Mouse (Mus musculus): Measurements from ENCODE around the gene Rorc. TPM values are rescaled to one million over a fixed set of nuclear protein-coding genes. Genes with fewer than 3 reads are reported as not detected.

Gene Rorc
- total and polyA plus RNA-seq, 3 experiments = not detected

GRCm38 (mm10) chr3:94404366-94405054, 31.9 kb downstream of the Rorc start:
- no peaks in the 10 kb centered on the region for H3K4me1 ChIP-seq (ENCODE audit: control insufficient read depth in 1 of 2, insufficient read depth in 2 of 2, low read length in 2 of 2)
- H3K27ac ChIP-seq (ENCODE audit: control insufficient read depth, low read depth, low read length) = no peak overlapping the region
- no peaks in the 10 kb centered on the region for H3K36me3 ChIP-seq (ENCODE audit: control insufficient read depth in 1 of 2, insufficient read depth in 2 of 2, low read length in 2 of 2)
- no peak overlapping the region for H3K4me3 ChIP-seq (ENCODE audit: control insufficient read depth in 1 of 2, insufficient read depth in 1 of 2, low read depth in 2 of 2, low read length in 2 of 2)
- TF ChIP-seq BHLHE40 (IDR thresholded peaks at IDR 0.05; ENCODE audit: borderline replicate concordance, low read depth, low read length) (no peak), CHD2 (IDR thresholded peaks at IDR 0.05; ENCODE audit: low read length) (no peak)
- H3K9me3 ChIP-seq (replicated peaks; ENCODE audit: insufficient read depth, low read length) = no peaks in the 10 kb centered on the region
- DNase-seq (ENCODE audit: low read depth, low spot score) = no peak
- H3K27me3 ChIP-seq (ENCODE audit: control insufficient read depth in 1 of 2, insufficient read depth in 2 of 2, low read length in 2 of 2) = peaks cover 9 to 10% of the 10 kb centered on the region in 2 experiments
- no peaks in the 10 kb centered on the region for H3K79me2 ChIP-seq (ENCODE audit: control insufficient read depth, insufficient read depth, low read length, poor library complexity)
- no peak overlapping the region for H3K9ac ChIP-seq (ENCODE audit: control insufficient read depth, low read depth, low read length, poor library complexity, severe bottlenecking)

- Histone ChIP-seq H3K9me3 (replicated peaks; ENCODE audit: insufficient read depth, low read length) (no peaks in the 10 kb centered on the region), H3K36me3 (ENCODE audit: control insufficient read depth in 1 of 2, insufficient read depth in 2 of 2, low read length in 2 of 2) (no peaks in the 10 kb centered on the region), H3K27me3 (ENCODE audit: control insufficient read depth in 1 of 2, insufficient read depth in 2 of 2, low read length in 2 of 2) (peaks cover 11 to 16% of the 10 kb centered on the region in 2 experiments), H3K27ac (ENCODE audit: control insufficient read depth, low read depth, low read length) (no peak overlapping the region), H3K4me1 (ENCODE audit: control insufficient read depth in 1 of 2, insufficient read depth in 2 of 2, low read length in 2 of 2) (no peaks in the 10 kb centered on the region), H3K9ac (ENCODE audit: control insufficient read depth, low read depth, low read length, poor library complexity, severe bottlenecking) (no peak overlapping the region), H3K79me2 (ENCODE audit: control insufficient read depth, insufficient read depth, low read length, poor library complexity) (no peaks in the 10 kb centered on the region), H3K4me3 (ENCODE audit: control insufficient read depth in 1 of 2, insufficient read depth in 1 of 2, low read depth in 2 of 2, low read length in 2 of 2) (no peak overlapping the region)
- TF ChIP-seq ZC3H11A (IDR thresholded peaks at IDR 0.05; ENCODE audit: low read depth, low read length) (no peak), JUND (IDR thresholded peaks at IDR 0.05; ENCODE audit: low read depth, low read length) (no peak), NRF1 (IDR thresholded peaks at IDR 0.05; ENCODE audit: insufficient read depth, low read depth, low read length, poor library complexity, severe bottlenecking) (no peak), TAL1 (IDR thresholded peaks at IDR 0.05; ENCODE audit: low read length) (no peak), MYB (IDR thresholded peaks at IDR 0.05; ENCODE audit: low read depth, low read length) (no peak), SIN3A (IDR thresholded peaks at IDR 0.05; ENCODE audit: low read length) (no peak), MAX (IDR thresholded peaks at IDR 0.05; ENCODE audit: low read length) (no peak), ZNF384 (IDR thresholded peaks at IDR 0.05; ENCODE audit: low read depth, low read length) (no peak), POLR2AphosphoS5 (IDR thresholded peaks at IDR 0.05; ENCODE audit: borderline replicate concordance, low read depth, low read length) (no peak), BHLHE40 (IDR thresholded peaks at IDR 0.05; ENCODE audit: borderline replicate concordance, low read depth, low read length) (no peak), UBTF (IDR thresholded peaks at IDR 0.05; ENCODE audit: borderline replicate concordance, insufficient read depth, low read depth, low read length) (no peak), HCFC1 (IDR thresholded peaks at IDR 0.05; ENCODE audit: low read depth, low read length) (no peak)
- no peak for DNase-seq (ENCODE audit: low read depth, low spot score)
Observed at GRCm38 (mm10) chr3:94405561-94405960, 33.0 kb downstream of the Rorc start.

GRCm38 (mm10) chr3:94412530-94412929, 39.9 kb downstream of the Rorc start:
- Histone ChIP-seq H3K27me3 (ENCODE audit: control insufficient read depth in 1 of 2, insufficient read depth in 2 of 2, low read length in 2 of 2) (peaks cover 16 to 21% of the 10 kb centered on the region in 2 experiments), H3K9me3 (replicated peaks; ENCODE audit: insufficient read depth, low read length) (no peaks in the 10 kb centered on the region), H3K4me3 (ENCODE audit: control insufficient read depth in 1 of 2, insufficient read depth in 1 of 2, low read depth in 2 of 2, low read length in 2 of 2) (no peak overlapping the region), H3K36me3 (ENCODE audit: control insufficient read depth in 1 of 2, insufficient read depth in 2 of 2, low read length in 2 of 2) (no peaks in the 10 kb centered on the region), H3K79me2 (ENCODE audit: control insufficient read depth, insufficient read depth, low read length, poor library complexity) (no peaks in the 10 kb centered on the region), H3K27ac (ENCODE audit: control insufficient read depth, low read depth, low read length) (no peak overlapping the region), H3K9ac (ENCODE audit: control insufficient read depth, low read depth, low read length, poor library complexity, severe bottlenecking) (no peak overlapping the region), H3K4me1 (ENCODE audit: control insufficient read depth in 1 of 2, insufficient read depth in 2 of 2, low read length in 2 of 2) (no peaks in the 10 kb centered on the region)
- no peak for TF ChIP-seq MAFK (IDR thresholded peaks at IDR 0.05; ENCODE audit: borderline replicate concordance, low read depth, low read length)
- TF ChIP-seq E2F4 (IDR thresholded peaks at IDR 0.05; ENCODE audit: borderline replicate concordance, low read depth, low read length) = no peak
- no peak for TF ChIP-seq EP300 (IDR thresholded peaks at IDR 0.05; ENCODE audit: low read depth in 1 of 2, low read length in 2 of 2)
- TF ChIP-seq CHD1 (IDR thresholded peaks at IDR 0.05; ENCODE audit: low read depth, low read length) = no peak
- TF ChIP-seq SIN3A (IDR thresholded peaks at IDR 0.05; ENCODE audit: low read length) = no peak
- DNase-seq (ENCODE audit: low read depth, low spot score) = no peak

Data from MEL (cell line).